Mouse (Mus musculus) neural tube, embryonic 10.5 days (tissue): Measurements from ENCODE around the gene Myh7.

Experiments used
- DNase-seq: peaks from one replicate; pipeline ENCODE4 v3.0.0-alpha.2; 2017; ENCODE audit warnings: low spot score; ENCODE audit errors: extremely low spot score

Gene Myh7

DNA sequence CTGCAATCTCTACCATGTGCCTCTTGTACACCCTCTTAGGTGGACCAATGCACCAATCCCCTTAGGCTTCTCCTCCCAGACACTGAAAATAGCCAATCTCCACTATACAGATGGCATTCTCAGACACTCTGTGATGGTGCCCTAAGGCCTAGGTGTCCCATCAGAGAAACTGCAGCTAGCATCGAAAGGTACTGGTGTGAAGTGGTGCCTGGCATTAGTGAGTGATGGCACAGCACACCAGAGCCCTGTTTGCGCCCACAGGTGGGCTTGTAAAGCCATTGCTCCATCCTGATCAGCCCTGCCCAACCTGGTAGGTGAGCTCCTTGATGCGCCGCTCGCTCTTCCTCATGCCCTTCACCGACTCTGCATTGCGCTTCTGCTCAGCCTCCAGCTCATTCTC, 50.5 kb downstream of the Myh7 start:
- DNase-seq: no peak

DNA sequence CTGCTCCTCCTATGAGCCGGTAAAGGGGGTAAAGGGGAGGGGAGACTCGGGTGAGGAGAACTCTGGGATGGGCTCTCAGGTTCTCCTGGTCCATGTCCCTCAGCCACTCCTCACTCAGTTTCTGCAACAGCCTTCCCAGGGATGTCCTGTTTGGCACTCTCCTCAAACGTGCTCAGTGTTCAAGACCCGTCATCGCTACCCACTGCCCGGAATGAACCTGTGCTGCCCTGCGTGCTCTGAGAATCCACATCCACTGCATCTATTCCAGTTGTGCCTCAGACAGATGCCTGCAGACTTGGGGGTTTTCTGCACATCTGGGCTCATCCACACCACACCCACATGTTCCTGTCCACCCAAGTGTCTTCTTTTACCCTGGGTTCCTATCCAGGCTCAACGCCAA, 51.9 kb downstream of the Myh7 start:
- no peak for DNase-seq

GRCm38 (mm10) chr14:54941024-54941978, 53.1 kb downstream of the Myh7 start:
- no peak for DNase-seq

DNA sequence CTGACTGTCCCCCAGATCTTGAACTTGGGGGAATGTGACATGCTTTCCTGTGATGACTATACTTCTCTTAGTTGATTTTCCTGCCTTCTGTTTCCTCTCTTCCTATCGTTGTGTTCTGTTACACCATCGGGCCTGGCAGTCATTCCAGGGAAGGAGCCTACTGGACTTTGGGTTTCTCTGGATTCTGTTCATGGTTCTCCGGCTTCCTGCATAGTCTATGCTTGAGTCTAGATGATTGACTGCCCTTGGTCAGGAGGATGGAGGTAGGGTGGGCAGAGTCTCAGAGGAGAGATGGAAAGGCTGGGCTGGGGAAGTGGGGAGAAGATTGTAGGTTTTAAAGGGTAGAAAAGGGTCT, 54.3 kb downstream of the Myh7 start:
- no peak for DNase-seq

- DNase-seq: peak; percentile 60
These were observed 54.8 kb downstream of the Myh7 start for GRCm38 (mm10) chr14:54939434-54940175.

DNA sequence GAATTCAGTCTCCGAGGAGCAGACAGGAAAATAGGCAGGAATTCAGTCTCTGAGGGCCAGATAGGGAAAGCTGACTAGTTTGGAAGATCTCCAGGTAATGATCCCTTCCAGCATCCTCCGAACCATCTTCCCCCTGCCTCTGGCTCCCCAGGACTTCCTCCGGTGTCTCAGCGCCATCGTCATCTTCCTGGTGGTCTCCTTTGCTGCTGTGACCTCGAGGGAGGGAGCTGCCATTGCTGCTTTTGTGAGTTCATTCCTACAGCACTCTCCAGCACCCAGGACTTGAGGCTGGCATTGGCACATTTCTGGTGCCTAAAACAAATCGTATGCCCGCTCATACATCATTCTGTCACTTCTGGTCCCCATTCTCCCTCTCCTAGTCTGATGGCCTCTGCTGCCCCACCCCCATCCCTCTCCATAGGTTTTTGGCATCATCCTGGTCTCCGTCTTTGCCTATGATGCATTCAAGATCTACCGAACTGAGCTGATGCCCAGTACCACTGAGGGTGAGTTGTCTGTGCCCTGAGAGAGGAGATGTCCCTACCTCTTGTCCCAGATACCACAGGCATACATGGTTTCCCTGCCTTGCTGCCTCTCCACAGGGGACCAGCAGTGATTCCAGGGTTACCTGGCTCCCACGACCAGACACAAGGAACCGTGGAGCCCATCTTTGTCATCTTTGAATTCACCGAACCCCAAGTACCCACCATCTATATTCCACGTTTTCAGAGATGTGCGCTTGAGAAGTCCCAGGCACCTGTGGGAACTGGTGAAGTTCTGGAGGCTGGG, 55.8 kb downstream of the Myh7 start:
- DNase-seq: no peak

- DNase-seq: no peak
These were observed 56.9 kb downstream of the Myh7 start for GRCm38 (mm10) chr14:54937361-54938182.

- DNase-seq: peak; percentile 21
These were observed 57.6 kb downstream of the Myh7 start for GRCm38 (mm10) chr14:54936831-54937160.

DNA sequence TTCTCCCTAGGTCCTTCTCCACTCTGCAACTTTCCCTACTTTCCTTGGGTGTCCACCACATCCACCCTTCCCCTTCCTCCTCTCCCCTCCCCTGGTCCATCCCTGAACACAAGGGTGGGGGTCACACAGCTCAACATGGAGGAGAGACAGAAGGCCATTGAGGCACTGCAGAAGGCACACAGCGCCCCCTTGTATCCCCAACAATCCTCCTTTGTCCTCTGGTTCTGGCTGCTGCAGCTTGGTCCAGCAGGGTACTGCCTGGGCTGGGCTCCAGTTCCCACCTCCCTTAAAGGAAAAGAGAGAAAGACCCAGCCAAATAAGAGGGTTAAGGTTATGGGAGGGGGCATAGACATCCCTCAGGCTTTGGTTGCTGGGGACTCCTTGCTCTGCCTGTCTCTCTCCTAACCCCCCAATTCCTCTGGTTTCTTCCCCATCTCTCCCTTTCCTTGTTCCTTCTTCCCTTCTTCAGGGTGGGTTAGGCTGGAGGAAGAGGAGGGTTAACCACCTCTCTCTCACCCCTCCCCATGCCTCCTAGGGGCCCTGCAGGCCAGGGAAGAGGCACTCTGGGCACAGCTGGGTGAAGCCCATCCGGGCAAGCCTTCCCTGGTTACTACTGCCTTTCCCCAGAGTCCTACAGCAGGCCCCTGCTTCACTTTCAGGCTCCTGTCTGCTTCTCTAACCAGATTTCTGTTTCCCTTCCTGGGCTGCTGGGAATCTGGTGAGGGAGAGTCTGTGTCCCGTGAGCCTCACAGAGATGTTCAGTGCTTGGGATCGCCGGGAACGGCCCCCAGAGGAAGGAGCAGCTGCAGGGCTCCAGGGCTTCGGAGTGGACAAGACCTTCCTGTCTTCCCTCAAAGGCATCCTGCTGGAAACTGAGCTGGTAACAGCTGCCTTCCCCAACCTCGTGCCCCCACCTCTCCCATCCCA, 58.3 kb downstream of the Myh7 start, which contains the start of gene Cmtm5:
Gene Cmtm5, plus strand, starts transcription at position 358 of the 927 bp plus-strand sequence.
- DNase-seq: peak; percentile 23

DNA sequence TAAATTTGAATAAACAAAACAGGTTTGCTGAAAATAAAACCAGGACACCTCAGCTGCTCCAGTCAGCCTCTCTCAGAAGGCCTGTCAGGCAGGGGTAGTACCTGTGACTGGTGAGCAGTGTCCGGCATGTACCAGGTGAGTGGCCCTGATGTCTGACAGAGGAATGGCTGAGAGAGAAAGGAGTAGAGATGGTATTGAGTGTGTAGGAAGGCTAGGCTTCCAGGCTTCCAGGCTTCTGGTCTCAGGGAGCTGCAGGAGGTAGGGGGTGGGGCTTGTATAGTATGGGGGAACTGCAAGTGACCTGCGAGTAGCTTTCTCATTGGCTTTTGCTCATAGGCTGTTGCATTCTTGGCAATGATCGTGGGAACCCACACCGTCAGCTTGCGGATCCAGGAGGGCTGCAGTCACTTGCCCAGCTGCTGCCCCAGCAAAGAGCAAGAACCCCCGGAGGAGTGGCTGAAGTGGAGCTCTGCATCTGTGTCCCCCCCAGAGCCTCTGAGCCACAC, 61.7 kb downstream of the Myh7 start, which contains the start of gene Il25:
Gene Il25, plus strand, starts transcription at position 51 of the 506 bp plus-strand sequence.
- DNase-seq: no peak

GRCm38 (mm10) chr14:54930431-54930830, 64.0 kb downstream of the Myh7 start:
- DNase-seq: no peak

DNA sequence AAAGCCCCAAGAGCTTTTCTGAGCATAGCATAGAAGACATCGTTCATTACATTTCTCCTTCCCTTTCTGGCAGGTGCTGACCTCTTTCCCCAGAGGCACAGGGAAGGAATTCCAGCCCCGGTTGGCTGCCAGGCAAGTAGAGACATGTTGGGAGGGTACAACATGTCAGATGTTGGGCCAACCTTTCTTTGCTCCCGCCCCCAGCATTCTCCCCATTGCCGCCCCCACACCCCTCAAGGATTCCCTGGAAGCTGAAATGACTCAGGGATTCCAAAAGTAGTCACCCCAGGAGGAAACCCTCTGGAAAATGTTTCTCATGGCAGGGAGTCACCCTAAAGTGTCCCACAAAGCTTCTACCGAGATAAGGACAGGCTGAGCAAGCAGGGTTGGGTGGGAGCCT, 64.6 kb downstream of the Myh7 start:
- DNase-seq: no peak

GRCm38 (mm10) chr14:54927296-54927695, 67.1 kb downstream of the Myh7 start:
- no peak for DNase-seq

DNA sequence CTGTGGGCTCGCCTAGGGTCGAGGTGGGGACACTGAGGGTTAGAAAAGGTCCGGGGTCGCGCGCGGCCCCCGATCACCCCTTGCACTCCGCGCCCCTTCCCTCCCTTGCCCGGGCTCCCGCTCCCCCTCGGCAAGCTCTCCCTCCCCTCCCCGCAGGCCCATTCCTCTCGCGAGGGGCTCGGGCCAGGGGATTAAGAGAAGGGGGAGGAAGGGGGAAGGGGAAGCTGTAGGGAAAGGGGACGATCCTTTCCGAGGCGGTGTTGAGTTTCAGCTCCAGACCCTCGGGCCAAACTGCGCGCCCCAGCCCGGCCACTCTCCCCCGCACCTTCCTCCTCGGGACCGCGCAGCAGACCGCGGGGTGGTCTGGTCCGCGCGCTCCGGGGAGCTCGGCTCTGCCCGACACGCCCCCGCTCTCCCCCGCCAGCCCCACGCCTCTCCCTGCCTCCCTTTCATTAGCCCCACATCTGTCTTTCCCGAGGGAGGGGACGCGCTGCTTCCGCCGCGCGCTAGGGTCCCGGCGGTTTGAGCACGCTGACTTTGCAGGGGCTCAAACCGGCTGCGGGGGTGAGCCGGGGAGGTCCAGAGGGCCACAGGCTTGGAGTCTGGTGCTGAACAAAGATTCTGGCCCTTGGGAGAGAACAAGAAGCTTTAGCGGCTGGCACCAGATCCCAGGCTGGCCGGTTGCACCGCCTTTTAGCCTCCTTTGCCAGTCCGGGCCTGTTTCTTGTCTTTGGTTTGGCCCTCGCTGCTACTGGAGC, 67.8 kb downstream of the Myh7 start:
- DNase-seq: peak; percentile 87

DNA sequence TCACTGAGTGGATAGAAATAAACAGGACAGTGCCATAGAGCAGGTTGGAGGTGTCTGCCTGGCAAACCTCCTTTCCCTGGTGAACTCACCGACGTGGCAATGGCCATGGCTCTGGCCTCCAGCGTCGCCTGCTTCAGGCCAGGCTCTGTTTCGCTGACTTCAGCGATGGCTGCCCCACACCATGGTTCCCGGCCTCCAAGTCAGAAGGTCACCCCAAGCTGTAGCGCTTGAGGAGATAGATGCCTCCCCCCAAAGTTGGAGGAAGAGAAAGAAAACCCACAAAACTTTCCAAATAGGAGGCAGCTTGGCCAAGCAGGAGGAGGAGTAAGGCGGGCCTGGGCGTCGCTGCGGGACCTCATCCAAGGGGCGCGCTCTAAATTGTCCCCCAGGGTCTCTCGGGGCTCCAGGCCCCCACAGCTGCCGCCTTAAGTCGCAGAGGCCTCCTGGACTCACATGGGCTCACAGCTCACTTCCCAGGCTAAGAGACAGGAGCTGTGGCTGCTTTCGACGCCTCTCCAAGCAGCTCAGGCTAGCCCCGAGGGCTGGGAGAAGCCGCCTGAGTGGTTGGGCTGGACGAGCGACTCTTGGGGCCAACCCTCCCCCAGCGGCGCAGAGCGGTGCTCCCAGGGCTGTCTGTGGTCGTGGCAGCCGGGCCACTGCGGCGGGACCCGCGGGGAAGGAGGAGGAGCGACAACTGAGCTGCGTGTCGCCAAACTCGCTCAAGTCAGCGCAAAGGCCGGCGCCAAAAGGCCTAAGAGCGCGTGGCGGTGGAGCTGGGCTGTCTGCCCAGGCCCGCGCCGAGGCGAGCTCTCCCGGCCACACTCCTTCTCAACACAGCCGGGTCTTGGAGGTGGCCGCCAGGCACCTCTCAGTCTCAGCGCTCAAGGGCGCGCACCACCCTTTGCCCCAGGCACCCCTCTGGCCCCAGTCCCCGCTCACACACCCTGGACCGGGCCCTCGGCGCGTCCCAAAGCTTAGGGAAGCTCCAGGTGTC, 68.8 kb downstream of the Myh7 start, which contains the start of gene Efs:
Gene Efs, minus strand, starts transcription at position 778 of the 994 bp plus-strand sequence.
- peak; percentile 83 for DNase-seq

DNA sequence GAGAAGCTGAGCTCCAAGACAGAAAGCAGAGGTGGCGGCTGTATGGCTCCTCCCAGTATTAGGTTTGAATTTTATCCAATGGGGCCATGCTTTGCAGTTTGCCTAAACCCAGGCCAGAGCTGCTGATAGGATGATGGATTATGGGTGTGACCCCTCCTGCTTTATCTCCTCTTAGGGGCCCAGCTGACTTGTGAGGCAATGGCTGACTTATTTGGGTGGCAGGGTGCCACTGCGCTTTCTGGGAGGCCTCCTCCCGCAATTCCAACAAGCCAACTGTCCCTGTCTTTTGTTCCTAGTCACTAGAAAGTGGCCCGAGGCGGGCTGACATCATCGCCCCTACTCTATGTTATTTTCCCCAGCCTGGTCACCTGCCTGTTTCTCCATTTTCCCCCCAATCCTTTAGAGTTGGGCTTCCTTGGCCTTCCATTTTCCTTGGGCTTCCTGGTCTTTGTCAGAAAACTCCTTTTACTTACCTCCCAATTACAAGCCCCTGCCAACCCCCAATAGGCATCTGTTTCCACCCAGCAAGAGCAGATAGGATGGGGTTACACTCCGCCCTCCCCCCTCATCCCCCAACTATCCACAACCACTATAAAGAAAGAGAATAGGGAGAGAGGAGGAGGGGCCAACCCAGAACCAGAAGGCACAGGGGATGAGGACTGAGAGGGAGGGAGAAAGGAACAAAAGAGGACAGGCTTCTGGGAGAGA, 69.6 kb downstream of the Myh7 start:
- DNase-seq: peak; percentile 67
